Mouse (Mus musculus): ENCODE measurements around the gene Rps6ka2.
"Not testable (repeated sequence)": the region's sequence is repeated elsewhere in the genome, so short reads cannot be mapped to it uniquely, and the experiment has no call there.

GRCm38 (mm10) chr17:7337381-7337780 lies 167.5 kb downstream of the Rps6ka2 start:
- not testable (repeated sequence) for TF ChIP-seq CTCF (IDR thresholded peaks at IDR 0.05; ENCODE audit: extremely low read depth, insufficient read length, insufficient replicate concordance, low read depth, low read length); POLR2A (IDR thresholded peaks at IDR 0.05; ENCODE audit: low read depth, low read length)

All from small intestine, adult 2 months (tissue).